Mouse (Mus musculus) brain, embryonic 18.5 days (tissue): Measurements from ENCODE around the gene Tnf.

Experiments used
- DNase-seq: peaks from one replicate; pipeline ENCODE4 v3.0.0-alpha.2; 2012; ENCODE audit warnings: low read depth, low spot score

The Tnf gene

GRCm38 (mm10) chr17:35174201-35174977 lies 27.4 kb downstream of the Tnf start:
- no peak for DNase-seq

- no peak for DNase-seq
Measured at GRCm38 (mm10) chr17:35173329-35173728, 28.5 kb downstream of the Tnf start.

- no peak for DNase-seq
Measured at GRCm38 (mm10) chr17:35172445-35173234, 29.2 kb downstream of the Tnf start.

GRCm38 (mm10) chr17:35168541-35169207 lies 33.1 kb downstream of the Tnf start:
- no peak for DNase-seq

GRCm38 (mm10) chr17:35167794-35168193 lies 34.0 kb downstream of the Tnf start:
- no peak for DNase-seq

- DNase-seq = peak; percentile 63
Measured at GRCm38 (mm10) chr17:35166352-35167035, 35.3 kb downstream of the Tnf start.

GRCm38 (mm10) chr17:35165451-35166155 lies 36.2 kb downstream of the Tnf start:
- DNase-seq = no peak

- DNase-seq = peak; percentile 99
Measured at GRCm38 (mm10) chr17:35164568-35165450, 37.0 kb downstream of the Tnf start, which contains the start of gene Prrc2a. Gene Prrc2a (minus strand): TSS chr17:35164897.

- DNase-seq = no peak
Measured at GRCm38 (mm10) chr17:35164218-35164567, 37.6 kb downstream of the Tnf start.

GRCm38 (mm10) chr17:35163326-35164081 lies 38.3 kb downstream of the Tnf start:
- no peak for DNase-seq

GRCm38 (mm10) chr17:35162730-35163129 lies 39.1 kb downstream of the Tnf start:
- DNase-seq = no peak

- DNase-seq = no peak
Measured at GRCm38 (mm10) chr17:35162121-35162520, 39.7 kb downstream of the Tnf start.

- no peak for DNase-seq
Measured at GRCm38 (mm10) chr17:35161421-35161820, 40.4 kb downstream of the Tnf start.

- DNase-seq = no peak
Measured at GRCm38 (mm10) chr17:35159638-35160037, 42.2 kb downstream of the Tnf start.

GRCm38 (mm10) chr17:35158850-35159593 lies 42.8 kb downstream of the Tnf start:
- no peak for DNase-seq

- DNase-seq = no peak
Measured at GRCm38 (mm10) chr17:35157661-35158175, 44.1 kb downstream of the Tnf start.

- no peak for DNase-seq
Measured at GRCm38 (mm10) chr17:35157254-35157653, 44.6 kb downstream of the Tnf start.

- no peak for DNase-seq
Measured at GRCm38 (mm10) chr17:35156461-35157200, 45.2 kb downstream of the Tnf start.
